In the genomic region with DNA sequence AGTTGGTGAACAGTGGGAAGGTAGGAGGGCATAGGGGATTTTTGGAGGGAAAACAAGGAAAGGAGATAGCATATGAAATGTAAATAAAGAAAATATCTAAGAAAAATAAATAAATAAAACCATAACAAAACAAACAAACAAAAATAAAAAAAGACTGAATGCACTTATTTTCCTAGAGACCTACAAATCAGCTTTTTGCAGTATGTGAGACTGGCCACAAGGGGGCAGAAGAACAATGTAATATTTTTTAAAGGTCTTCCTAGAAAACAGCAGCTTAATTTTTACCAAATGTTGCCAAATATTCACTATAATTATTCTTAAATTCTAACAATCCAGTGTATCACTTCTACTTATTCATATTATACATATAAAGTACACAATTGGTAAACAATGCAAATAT, we compare ENCODE assay signal across 7 mouse cellular contexts.
DNase-seq lines count a peak whose midpoint lies in the region; ATAC-seq and TF ChIP-seq lines count a peak whose summit lies in the region.

No protein-coding gene starts in this region.

- no peak overlapping the region for H3K9ac ChIP-seq in intestine, postnatal 0 days (ENCODE audit: low read depth, low read length)
- no peak overlapping the region for H3K9ac ChIP-seq in intestine, embryonic 15.5 days
- H3K9ac ChIP-seq in forebrain, embryonic 16.5 days (replicated peaks; ENCODE audit: low read depth, low read length): no peak overlapping the region
- H3K9ac ChIP-seq in midbrain, embryonic 16.5 days (ENCODE audit: low read depth, low read length): no peak overlapping the region

- no peaks in the 10 kb centered on the region for H3K9me3 ChIP-seq in intestine, postnatal 0 days (ENCODE audit: control insufficient read depth)
- H3K9me3 ChIP-seq in intestine, embryonic 15.5 days: no peaks in the 10 kb centered on the region
- no peaks in the 10 kb centered on the region for H3K9me3 ChIP-seq in forebrain, embryonic 16.5 days (ENCODE audit: control insufficient read depth, low read length)
- H3K9me3 ChIP-seq in midbrain, embryonic 16.5 days (replicated peaks; ENCODE audit: control insufficient read depth, low read length, poor library complexity, severe bottlenecking): no peaks in the 10 kb centered on the region

- H3K27ac ChIP-seq in intestine, postnatal 0 days (ENCODE audit: low read depth, low read length): no peak overlapping the region
- H3K27ac ChIP-seq in intestine, embryonic 15.5 days: no peak overlapping the region
- H3K27ac ChIP-seq in forebrain, embryonic 16.5 days (ENCODE audit: low read length): no peak overlapping the region
- H3K27ac ChIP-seq in midbrain, embryonic 16.5 days (ENCODE audit: low read length): no peak overlapping the region

- ATAC-seq in intestine, postnatal 0 days: no peak
- ATAC-seq in intestine, embryonic 15.5 days: no peak
- no peak for ATAC-seq in forebrain, embryonic 16.5 days
- ATAC-seq in midbrain, embryonic 16.5 days: no peak

- H3K36me3 ChIP-seq in intestine, postnatal 0 days (ENCODE audit: control insufficient read depth, insufficient read depth): no peaks in the 10 kb centered on the region
- H3K36me3 ChIP-seq in intestine, embryonic 15.5 days: no peaks in the 10 kb centered on the region
- no peaks in the 10 kb centered on the region for H3K36me3 ChIP-seq in forebrain, embryonic 16.5 days (ENCODE audit: control insufficient read depth, insufficient read depth)
- no peaks in the 10 kb centered on the region for H3K36me3 ChIP-seq in midbrain, embryonic 16.5 days (ENCODE audit: control insufficient read depth, insufficient read depth, low read length)

- no peaks in the 10 kb centered on the region for H3K27me3 ChIP-seq in intestine, postnatal 0 days (replicated peaks; ENCODE audit: control insufficient read depth, insufficient read depth, low read length)
- no peaks in the 10 kb centered on the region for H3K27me3 ChIP-seq in intestine, embryonic 15.5 days (replicated peaks)
- no peaks in the 10 kb centered on the region for H3K27me3 ChIP-seq in forebrain, embryonic 16.5 days (replicated peaks; ENCODE audit: control insufficient read depth, insufficient read depth, low read length)
- H3K27me3 ChIP-seq in midbrain, embryonic 16.5 days (ENCODE audit: control insufficient read depth, insufficient read depth, low read depth, low read length): no peaks in the 10 kb centered on the region

- TF ChIP-seq CTCF in intestine, postnatal 0 days (IDR thresholded peaks at IDR 0.05; ENCODE audit: low read depth): peak; percentile 54

- H3K4me3 ChIP-seq in intestine, postnatal 0 days (ENCODE audit: low read depth, low read length): no peak overlapping the region
- H3K4me3 ChIP-seq in intestine, embryonic 15.5 days (replicated peaks): no peak overlapping the region
- H3K4me3 ChIP-seq in forebrain, embryonic 16.5 days (replicated peaks; ENCODE audit: low read length): no peak overlapping the region
- no peak overlapping the region for H3K4me3 ChIP-seq in midbrain, embryonic 16.5 days (ENCODE audit: low read depth, low read length)

- DNase-seq in thymus, postnatal 4 days: peak; percentile 3
- DNase-seq in thymus, postnatal 14 days: no peak
- DNase-seq in embryo, embryonic 9.5 days (ENCODE audit: extremely low spot score): peak; percentile 6

- H3K4me1 ChIP-seq in intestine, postnatal 0 days (replicated peaks; ENCODE audit: control insufficient read depth, insufficient read depth, low read length): no peaks in the 10 kb centered on the region
- no peaks in the 10 kb centered on the region for H3K4me1 ChIP-seq in intestine, embryonic 15.5 days (replicated peaks)
- no peaks in the 10 kb centered on the region for H3K4me1 ChIP-seq in forebrain, embryonic 16.5 days (replicated peaks; ENCODE audit: control insufficient read depth, insufficient read depth, low read length)
- no peaks in the 10 kb centered on the region for H3K4me1 ChIP-seq in midbrain, embryonic 16.5 days (ENCODE audit: control insufficient read depth, insufficient read depth, low read length)

- no peak overlapping the region for H3K4me2 ChIP-seq in intestine, postnatal 0 days (replicated peaks; ENCODE audit: low read depth)
- H3K4me2 ChIP-seq in intestine, embryonic 15.5 days (replicated peaks): no peak overlapping the region
- no peak overlapping the region for H3K4me2 ChIP-seq in forebrain, embryonic 16.5 days (ENCODE audit: low read length)
- H3K4me2 ChIP-seq in midbrain, embryonic 16.5 days (ENCODE audit: low read length): no peak overlapping the region
